Mouse (Mus musculus) heart, postnatal 0 days (tissue): Measurements from ENCODE around the gene Pgap1.

Experiments used
- CTCF ChIP-seq: IDR thresholded peaks from 2 replicates; pipeline ENCODE4 v1.5.1; 2016; ENCODE audit warnings: antibody characterized with exemption, control low read depth, low read depth
- EP300 ChIP-seq: IDR thresholded peaks from 2 replicates; pipeline ENCODE4 v1.6.1; 2016; ENCODE audit warnings: antibody characterized with exemption, low read depth

DNA sequence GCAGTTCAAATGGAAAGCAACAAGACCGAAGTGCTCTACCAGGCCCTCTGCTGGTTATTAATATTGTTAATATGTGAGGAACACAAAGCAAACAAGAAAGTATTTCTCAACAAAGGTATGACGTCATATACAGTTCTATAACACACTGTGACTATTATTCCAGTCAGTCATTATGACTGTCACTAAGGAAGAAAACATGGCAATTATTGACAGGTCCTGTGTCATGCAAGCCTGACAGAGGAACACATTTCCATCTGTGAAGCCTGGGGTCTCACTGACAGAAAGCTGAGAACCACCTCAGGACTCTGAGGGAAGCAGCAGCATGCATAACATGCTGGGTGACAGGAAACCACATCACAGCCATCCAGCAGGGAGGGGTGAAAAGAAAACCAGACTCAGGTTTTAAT lies 65.0 kb downstream of the Pgap1 start:
- TF ChIP-seq CTCF, result no peak
- no peak for TF ChIP-seq EP300
